Mouse (Mus musculus) cortical plate, adult 2 months (tissue): ENCODE data around the gene Nifk.

Source experiments
- CTCF ChIP-seq: fragments of 200-500 bp; IDR thresholded peaks from 2 replicates; pipeline ENCODE4 v1.5.1; 2011; ENCODE audit warnings: mild to moderate bottlenecking, control low read depth, low read length; ENCODE audit not compliant: insufficient read depth; ENCODE audit errors: extremely low read depth
- POLR2A ChIP-seq: fragments of 200-500 bp; IDR thresholded peaks from 2 replicates; pipeline ENCODE4 v1.6.1; 2011; ENCODE audit warnings: mild to moderate bottlenecking, low read length, control low read depth; ENCODE audit not compliant: insufficient read depth; ENCODE audit errors: extremely low read depth

DNA sequence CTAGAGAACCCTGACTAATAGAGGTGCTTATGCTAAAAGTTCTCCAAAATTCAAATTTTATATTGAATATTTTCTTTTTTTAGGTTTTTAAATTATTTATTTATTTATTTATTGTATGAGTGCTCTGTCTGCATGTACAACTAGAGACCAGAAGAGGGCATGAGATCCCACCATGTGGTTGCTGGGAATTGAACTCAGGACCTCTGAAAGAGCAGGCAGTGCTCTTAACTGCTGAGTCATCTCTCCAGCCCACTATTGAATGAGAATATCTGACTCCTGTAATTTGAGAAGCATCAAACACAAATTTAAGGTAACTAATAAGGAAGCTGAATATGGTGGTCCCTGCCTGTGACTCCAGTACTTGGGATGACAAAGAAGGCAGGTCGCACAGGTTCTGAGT lies 46.3 kb downstream of the Nifk start:
- TF ChIP-seq CTCF (peak; percentile 20; the same call in 1 of the 2 replicates), POLR2A (no peak)
